Mouse (Mus musculus) liver, postnatal 0 days (tissue): ENCODE measurements around the gene Mapk11.

Experiments used
- CTCF ChIP-seq: sonication (generic); IDR thresholded peaks from 2 replicates; pipeline ENCODE4 v1.5.1; 2016; ENCODE audit warnings: antibody characterized with exemption, low read depth
- EP300 ChIP-seq: IDR thresholded peaks from 2 replicates; pipeline ENCODE4 v1.6.1; 2016; ENCODE audit warnings: antibody characterized with exemption, low read depth, mild to moderate bottlenecking

DNA sequence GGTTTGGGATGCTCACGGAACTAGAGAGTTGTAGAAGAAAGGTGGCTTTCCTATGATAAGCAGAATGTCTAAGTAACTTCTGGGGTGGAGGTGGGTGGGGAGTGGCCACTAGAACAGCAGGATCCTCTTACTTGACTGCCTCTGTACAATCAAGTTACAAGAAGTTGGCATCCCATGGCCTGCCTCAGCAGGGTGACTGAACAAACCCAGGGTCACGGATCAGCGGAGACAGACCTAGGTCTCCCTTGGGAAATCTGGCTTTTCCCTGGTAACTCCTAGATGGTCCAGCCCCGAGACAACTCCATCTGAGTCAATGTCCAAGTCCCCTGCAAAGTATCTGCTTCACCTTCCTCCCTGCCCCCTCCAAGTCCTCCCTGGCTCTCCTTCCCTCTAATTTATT is 1.5 kb downstream of the Mapk11 start:
- TF ChIP-seq EP300 (no peak), CTCF (no peak)
